Mouse (Mus musculus): ENCODE measurements around the gene Eif5a.
A peak's percentile ranks its signal among the peaks of the same experiment; 100 is the strongest.

Eif5a gene

DNA sequence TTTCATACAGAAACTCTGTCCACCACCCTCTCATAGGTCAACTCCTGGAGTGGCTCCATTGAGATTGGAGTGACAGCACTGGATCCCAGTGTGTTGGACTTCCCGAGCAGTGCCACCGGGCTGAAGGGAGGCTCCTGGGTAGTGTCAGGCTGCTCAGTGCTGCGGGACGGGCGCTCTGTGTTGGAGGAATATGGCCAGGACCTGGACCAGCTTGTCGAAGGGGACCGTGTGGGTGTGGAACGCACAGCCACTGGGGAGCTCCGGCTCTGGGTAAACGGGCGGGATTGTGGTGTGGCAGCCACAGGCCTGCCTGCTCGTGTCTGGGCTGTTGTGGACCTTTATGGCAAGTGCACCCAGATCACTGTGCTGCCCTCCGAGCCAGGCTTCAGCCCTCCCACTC is 18.8 kb downstream of the Eif5a start:
- DNase-seq (ENCODE audit: low read depth, low spot score), result no peak

DNA sequence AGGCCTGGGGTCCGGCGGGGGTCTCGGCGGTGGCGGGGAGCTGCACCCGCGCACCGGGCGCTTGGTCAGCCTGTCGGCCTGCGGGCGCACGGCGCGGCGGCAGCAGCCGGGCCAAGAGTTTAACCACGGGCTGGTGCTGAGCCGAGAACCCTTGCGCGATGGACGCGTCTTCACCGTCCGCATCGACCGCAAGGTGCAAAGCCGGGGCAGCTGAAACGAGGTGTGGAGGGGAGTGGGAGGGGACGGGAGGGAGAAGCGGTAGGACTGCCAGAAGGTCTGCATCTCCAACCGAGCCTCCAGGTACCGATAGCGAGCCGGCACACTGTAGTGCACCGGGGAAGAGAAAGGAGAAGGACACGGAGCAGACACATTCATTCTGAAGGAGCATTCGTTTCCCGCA is 19.8 kb downstream of the Eif5a start:
- DNase-seq (ENCODE audit: low read depth, low spot score), result no peak

DNA sequence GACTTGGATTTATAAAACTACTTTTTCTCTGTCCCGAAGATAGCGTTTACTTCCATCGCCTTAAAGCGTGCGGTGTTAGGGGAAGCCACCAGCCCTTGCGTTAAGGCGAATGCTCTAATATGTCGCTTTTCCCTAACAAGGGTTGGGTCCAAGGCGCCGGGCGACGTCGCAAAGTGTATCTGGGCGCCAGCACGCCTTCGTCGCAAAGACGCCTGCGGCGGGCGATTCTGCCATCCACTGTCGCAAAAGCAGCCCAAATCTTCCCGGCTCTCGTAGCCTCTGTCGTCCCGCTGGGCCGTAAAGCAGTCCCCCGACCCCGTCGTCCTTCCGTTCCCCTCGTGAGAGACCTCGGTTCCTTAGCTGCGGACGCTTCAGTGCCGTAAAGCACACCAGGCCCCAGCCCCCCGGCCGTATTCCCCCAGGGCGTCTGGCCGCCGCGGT is 20.3 kb downstream of the Eif5a start:
- peak; percentile 100 for DNase-seq (ENCODE audit: low read depth, low spot score)

DNA sequence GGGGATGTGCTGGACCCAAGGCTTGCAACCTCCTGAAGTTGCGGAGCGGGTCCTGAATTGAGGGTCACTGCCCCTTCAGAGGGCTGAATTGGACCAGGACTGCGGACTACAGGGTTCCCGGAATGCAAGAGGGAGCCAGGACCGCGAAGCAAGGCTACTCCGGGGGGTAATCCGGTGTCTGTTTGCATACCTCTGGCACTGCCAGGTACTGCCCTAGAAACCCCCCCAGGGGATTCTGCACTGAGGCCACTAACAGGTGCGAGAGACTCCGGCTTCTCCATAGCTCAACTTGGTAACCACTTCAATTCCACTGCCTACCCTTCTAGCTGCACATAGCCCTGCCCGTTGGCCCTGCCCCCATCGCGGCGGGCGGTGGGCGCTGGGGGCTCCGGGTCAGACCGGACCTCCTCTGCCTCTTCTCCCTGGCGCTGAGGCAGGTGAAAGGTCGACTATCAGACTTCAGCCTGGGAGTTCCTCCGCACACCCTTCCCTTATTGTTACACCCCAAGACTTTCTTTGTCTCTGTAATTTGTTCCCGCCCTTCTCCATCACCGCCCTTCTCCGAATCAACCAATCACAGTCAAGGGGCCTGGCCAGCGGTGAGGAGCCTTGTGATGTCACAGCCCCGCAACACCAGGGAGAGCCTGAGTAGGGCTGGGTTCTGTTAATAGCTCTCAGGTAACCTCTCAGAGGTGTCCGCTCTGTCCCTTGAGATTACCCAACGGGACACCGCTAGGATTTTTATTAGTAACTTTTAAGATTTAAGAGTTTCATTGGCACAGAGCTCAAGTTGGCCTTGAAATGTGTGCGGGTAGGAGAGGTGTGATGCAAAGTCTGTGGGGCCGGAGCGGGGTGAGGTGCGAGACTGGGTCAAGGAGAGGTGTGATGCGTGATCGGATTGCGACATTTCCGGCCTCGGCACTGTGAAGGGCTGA is 21.0 kb downstream of the Eif5a start, which contains the start of the genes 2810408A11Rik and Neurl4:
2810408A11Rik (minus strand) TSS at position 517 of the 935 bp plus-strand sequence.
Neurl4 (plus strand) TSS at position 602 of the 935 bp plus-strand sequence.
- peak; percentile 99 for DNase-seq (ENCODE audit: low read depth, low spot score)

DNA sequence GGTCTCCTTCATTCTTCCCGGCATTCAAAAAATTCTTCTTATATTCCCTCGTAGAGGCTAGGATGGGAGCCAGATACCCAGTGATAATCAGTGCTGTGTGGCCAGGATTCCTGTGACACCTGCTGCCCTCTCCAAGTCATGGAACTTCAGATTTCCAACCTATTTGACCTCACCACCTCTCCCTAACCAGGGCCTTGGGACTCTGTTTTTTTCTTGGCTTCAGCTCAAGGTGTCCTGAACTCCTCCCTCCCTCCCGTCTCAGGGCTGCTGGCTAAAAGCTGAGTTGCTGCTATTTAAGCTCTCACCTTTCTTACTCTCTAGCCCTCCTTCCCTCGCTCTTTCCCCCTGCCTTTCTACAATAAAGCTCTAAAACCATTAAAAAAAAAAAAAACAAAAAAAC is 21.9 kb downstream of the Eif5a start:
- no peak for DNase-seq (ENCODE audit: low read depth, low spot score)

DNA sequence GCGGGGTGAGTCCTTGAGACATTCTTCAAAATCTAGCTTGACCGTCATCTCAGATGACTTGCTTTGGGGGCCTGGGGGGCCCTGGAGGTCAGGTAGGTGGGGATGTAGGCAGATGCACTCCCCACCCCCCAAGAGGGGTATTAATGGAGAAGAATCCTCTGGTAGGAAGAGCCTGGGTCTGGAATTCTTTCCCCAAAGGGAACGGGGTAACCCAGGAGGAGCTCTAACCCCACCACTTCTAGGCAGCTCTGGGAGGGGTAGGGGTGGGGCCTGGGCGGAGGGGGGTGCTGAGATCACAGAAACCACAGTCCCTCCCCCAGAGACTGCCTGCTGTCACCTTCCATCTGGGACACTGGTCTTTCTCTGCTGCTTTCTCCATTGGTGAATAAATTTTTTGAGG is 26.5 kb downstream of the Eif5a start, which contains the start of gene Acap1:
Acap1 (minus strand) TSS at position 249 of the 400 bp plus-strand sequence.
- no peak for DNase-seq (ENCODE audit: low read depth, low spot score)

DNA sequence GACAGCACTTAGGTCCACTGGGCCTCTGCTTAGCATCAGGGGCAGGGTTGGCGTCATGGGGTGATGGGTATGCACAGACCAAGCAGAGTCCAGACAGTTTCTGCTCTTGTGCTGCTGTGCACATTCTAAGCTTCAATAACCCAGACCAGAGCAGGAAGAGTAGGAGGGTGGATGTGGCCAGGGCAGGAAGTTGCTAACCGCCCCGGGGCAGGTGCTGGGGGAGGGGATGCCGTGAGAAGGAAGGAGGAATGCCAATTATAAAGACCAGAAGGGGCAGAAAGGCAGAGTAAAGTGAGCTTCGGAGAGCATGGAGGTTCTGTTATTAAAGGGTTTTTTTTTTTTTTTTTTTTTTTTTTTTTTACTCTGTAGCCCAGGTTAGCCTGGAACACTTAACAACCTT is 27.1 kb downstream of the Eif5a start:
- DNase-seq (ENCODE audit: low read depth, low spot score), result peak; percentile 62

DNA sequence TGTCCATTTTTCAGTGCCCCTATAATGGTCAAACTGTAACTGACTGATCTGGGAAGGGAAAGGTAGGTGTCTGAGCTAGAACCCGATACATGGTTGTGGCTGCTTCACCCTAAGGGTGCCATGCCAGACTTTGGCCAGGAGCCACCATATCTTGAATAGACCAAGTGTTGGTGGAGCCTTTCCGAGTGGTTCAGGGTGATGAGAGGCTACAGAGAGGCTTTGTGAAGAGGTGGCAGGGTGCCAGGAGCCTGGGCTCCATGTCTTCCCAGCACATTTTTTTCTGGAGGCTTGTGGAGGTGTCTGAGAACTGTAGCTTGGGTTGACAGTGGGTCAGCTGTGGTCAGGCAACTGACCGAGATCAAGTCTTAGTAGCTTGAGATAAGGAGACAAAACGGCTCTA is 30.3 kb downstream of the Eif5a start:
- no peak for DNase-seq (ENCODE audit: low read depth, low spot score)

DNA sequence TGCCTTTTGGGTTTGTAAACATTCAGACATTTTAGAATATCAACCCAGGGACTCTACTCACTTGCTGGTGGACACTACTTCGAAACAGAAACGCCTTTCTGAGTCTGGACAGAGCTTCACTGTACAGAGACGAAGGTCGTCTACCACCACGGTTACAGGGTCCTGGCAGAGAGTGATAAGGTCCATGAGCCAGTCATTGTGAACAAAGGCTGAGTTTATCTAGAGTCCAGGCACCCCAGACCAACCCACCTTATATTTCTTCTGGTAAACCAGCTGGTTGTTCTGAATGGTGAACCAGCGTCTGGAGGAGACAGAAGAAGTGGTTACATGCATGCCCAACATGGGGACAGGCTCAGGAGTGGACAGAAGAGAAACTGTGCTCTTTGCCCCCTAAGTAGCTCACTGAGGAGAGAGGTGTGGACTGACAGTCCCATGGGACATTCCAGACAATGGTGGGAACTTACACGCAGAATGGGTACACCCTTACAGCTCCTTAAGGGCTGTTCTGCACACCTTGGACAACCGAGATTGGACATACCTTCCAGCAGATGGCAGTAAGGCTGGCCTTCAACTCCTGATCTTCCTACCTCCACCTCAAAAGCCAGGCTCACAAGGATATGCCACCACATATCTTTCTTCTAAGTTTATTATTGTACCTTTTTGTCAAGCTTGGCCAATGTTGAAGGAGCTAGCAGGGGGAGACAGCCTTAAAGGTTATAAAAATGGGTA is 34.7 kb downstream of the Eif5a start:
- peak; percentile 84 for DNase-seq (ENCODE audit: low read depth, low spot score)

DNA sequence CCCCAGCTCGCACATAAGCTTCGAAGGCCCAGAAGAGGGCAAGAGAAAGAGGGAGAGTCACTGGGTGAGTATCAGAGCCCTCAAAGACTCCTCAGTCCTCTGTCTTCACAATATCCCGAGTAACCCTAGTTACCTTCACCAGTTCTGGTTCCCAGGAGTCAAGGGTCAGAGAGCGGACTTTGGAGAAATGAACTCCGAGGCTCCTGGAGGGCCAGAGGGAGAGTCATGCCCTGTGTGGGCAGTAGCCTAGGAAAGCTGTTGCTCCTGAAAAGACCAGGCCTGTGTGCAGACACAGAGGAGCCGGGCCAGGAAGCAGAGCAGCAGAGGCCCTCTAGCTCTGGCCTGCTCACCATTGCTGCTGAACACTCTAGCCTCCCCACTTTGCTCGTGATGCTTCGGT is 37.1 kb downstream of the Eif5a start:
- no peak for DNase-seq (ENCODE audit: low read depth, low spot score)

DNA sequence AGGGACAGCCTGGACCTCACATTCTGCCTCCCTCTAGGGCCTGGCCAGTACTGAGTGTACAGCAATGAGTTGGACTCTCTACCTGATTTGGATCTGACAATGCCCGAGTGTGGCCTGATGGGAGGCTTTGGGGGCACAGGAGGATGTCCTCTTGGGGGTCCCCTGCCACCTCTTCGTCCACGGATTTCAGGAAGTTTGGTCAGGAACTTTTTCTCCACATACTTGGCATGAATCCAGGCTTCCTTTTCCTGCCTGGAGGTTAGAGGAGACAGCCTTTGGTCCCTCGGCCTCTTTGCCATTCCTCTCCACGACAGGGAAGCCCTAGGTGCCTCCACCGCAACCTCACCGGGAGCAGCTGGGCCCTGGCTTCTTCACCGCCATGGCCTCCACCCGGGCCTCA is 37.5 kb downstream of the Eif5a start:
- DNase-seq (ENCODE audit: low read depth, low spot score), result no peak

DNA sequence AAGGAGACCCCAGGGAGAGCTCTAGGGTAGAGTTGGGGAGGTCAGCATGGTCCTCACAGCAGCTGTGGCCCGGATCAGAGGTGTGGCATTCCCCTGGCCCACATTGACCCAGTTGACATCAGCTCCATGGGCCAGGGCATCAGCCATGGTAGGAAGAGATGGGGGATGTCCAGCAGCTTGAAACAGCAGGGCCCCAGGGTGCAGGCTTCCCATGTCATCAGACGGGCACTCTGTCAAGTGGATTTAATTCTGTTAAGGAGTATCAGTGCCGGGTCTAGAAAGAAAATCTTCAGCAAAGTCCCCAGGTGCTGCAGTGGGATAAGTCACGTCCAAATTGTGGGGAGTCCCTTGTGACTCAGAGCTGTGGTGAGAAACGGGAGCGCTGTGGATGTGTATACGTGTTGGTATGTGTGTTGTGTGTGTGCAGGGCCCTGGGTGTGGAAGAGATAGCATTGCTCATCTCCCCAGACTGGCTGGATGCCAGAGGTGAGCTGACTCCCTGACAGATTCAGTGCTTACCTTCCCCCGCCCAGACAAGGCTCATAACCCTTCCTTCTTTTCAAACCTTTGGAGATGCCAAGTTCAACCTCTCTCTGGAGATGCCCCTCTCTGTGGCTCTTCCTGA is 38.1 kb downstream of the Eif5a start:
- DNase-seq (ENCODE audit: low read depth, low spot score), result no peak

DNA sequence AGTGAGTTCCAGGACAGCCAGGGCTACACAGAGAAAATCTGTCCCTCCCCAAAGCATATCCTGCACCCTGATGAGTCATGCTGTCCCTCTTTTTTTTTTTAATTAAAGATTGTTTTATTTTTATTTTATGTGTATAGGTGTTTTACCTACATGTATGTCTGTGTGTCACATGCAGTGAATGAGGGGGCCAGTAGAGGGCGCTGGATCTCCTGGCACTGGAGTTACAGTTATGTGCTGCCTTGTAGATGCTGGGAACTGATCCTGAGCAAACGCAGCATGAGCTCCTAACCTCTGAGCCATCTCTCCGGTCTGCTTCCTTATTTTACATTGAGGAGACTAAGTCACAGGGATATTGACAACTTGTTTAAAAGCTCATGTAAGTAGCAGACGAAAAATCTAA is 38.7 kb downstream of the Eif5a start:
- DNase-seq (ENCODE audit: low read depth, low spot score), result peak; percentile 80

DNA sequence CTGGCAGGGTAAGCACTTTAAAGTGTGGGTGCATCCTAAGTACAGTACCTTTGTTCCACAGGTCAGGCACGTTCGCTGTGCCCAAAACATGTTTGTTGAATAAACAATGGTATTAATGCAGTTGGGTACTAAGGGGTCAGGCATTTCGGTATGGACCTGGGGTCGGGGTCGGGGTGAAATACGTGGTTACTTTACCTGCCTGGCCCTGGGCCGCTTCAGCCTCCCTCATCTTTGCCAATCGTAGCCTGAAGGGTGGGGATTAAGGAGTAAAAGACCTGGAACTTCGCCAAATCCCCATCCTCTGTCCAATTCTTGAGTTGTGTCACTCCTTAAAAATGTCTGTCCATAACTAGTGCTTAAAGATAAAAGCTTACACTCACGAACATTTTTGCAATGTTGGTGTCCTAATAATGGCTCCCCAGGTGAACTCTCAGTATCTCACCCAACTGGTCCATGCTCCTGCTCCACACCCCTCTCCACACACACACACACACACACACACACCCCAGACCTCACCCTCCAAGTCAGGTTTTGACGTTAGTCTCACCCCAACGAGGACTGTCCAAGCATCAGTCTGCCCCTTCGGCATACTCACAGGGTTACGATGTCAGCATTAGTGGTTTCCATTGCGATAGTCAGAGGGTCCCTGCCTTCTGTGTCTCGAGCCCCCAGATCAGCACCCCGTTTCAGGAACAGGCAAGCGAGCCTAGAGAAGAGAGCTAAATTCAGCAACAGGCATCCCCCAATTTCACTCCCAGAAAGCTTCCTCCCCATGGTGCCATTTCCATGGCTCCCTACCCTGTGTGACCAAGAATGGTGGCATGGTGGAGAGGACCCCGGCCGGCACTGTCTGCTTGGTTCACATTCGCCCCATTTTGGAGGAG is 39.7 kb downstream of the Eif5a start:
- DNase-seq (ENCODE audit: low read depth, low spot score), result no peak

DNA sequence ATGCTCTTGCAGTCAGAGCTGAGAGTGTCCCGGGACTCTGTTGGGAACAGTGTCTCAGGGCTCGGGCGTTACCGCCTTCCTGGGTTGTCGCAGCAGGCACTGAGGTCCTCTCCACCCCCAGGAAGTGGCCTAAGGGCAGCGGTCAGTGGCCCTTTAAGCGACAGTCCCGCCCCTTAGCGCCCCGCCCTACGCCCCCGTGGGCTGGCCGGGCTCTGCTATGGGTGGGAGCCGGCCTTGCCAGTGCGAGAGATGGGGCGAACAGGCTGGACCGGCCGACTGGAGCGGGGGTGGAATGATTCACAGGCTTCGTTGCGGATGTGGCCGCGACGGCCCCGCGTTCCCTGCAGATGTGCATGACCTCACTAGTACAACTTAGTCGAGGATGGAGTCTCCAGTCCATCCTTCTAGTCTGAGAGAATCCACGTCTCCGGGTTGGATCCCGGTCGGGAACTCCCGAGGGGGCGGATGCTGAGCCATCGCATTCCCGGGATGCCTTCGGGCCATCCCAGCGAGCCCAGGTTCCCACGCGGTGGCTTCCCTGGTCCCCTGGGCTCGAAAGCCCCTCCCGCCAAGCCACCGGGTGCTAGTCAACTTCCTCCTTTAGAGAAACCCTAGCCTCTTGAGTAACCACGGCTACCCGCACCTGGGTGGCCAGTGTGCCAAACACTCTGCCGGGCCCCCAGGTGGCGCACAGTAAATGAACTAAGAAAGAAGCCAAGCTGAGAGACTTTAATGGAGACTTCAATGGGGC is 40.7 kb downstream of the Eif5a start, which contains the start of gene Kctd11:
Kctd11 (minus strand) TSS at position 554 of the 751 bp plus-strand sequence.
- peak; percentile 77 for DNase-seq (ENCODE audit: low read depth, low spot score)

DNA sequence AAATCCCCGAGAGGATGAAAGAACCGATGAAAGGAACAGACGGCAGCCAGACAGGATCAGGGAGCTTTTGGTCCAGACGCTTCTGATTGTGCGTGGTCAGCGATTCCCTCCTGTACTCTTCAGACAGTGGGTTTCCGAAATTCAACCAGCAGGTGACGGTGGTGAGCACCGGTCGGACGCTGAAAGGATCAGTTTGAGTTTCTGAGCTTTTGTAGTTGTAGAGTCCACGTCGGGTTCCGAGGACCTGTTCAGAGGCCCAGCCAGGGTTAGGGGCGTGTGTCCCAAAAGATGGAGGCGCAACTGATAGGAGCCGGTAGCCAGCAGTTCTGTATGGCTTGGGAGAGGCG is 41.3 kb downstream of the Eif5a start:
- DNase-seq (ENCODE audit: low read depth, low spot score), result peak; percentile 78

DNA sequence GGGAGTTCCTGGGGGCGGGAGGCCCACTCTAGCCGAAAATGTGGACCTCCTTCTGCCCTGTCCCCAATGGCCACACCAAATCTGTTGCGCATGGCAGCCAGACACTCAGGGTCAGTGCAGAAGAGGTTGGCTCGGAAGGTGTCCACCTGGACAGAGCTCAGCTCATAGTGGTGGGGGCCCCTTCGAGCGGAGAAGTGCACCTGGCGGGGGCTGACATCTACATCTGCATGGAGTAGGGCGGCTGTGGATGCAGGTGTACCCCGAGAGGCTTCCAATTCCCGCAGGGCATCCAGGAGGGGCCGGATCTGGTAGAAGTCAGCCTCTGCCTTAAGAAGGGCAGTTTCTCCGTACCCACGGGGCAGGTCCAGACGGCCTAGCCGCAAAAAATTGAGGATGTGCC is 42.0 kb downstream of the Eif5a start:
- DNase-seq (ENCODE audit: low read depth, low spot score), result no peak

DNA sequence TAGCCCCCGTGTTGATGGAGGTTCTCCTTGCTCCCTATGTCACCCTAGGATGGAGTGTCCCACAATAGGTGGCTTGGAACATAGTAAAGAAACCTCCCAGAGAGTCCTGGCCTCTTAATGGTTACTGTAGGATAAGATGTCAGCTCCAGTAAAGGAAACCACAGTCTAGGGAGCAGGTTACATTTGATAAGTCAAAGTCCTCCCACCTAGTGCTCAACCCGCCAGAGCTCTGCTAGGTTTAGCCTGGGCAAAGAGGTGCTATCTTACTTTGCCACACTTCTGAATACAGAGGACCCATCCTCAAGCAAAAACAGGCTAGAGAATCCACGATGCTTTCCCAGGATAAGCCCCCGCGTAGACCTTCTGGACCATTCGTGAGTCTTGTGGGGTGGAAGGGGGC is 42.8 kb downstream of the Eif5a start:
- DNase-seq (ENCODE audit: low read depth, low spot score), result no peak

DNA sequence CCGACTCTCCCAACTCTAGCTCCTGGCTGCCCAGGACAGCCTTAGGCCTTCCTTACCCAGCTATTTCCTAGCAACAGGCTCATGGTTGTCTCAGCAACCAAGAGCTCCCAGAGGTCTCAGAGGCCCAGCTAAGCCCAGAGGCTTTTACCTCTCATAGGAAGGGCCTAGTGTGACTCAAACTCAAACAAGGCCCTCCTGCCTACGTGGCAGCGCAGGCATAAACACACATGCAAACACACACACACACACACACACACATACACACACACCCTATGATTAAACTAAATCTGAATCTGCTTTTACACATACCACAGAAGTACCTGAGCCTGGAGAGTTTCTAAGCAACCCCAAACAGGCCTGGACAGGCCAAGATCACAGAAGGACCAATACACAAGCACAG is 43.4 kb downstream of the Eif5a start:
- no peak for DNase-seq (ENCODE audit: low read depth, low spot score)

DNA sequence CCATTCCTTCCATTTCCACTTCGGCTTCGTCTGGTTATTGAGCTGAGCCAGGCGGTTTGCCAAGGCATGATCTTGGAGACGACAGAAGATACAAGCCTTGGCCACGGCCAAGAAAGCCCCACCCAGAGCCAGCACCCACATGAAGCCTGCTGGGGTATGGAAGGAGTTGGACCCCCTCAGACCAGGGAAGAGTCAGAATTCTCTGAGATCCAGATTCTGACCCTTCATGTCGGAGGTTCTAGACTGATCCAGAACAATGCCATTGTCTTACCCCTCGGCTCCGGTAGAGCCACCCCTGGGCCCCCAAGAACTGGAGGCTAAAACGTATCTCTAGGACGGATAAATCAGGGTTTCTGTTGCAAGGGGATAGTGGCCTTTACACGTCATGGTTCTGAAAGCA is 43.9 kb downstream of the Eif5a start, which contains the start of gene Tmem95:
Tmem95 (minus strand) TSS at position 141 of the 400 bp plus-strand sequence.
- no peak for DNase-seq (ENCODE audit: low read depth, low spot score)

Measured in ES-CJ7 (cell line).